Mouse (Mus musculus) lung, postnatal 0 days (tissue): ENCODE results near the gene Cenpc1. TPM values are rescaled to one million over a fixed set of nuclear protein-coding genes. Genes with fewer than 3 reads are reported as not detected.

Experiments used
- ATAC-seq: fragments of 200-750 bp; cut with Nextera tagmentation; 2 replicates; pipeline ENCODE4 v1.8.0; 2017; ENCODE audit warnings: moderate library complexity
- DNase-seq: peaks from one replicate; pipeline ENCODE4 v3.0.0-alpha.2; 2016; ENCODE audit warnings: low spot score
- H3K27ac ChIP-seq: fragments of 300-500 bp; sonication (generic); 2 replicates; pipeline ENCODE4 v1.5.1; 2014; ENCODE audit warnings: antibody characterized with exemption, mild to moderate bottlenecking, low read length, mixed read lengths
- H3K27me3 ChIP-seq: fragments of 300-500 bp; sonication (generic); replicated peaks from 2 replicates; pipeline ENCODE4 v1.6.1; 2014; ENCODE audit warnings: low read length, mixed read lengths; ENCODE audit not compliant: insufficient read depth
- H3K36me3 ChIP-seq: fragments of 300-500 bp; sonication (generic); 2 replicates; pipeline ENCODE4 v1.6.1; 2014; ENCODE audit warnings: low read length, mixed read lengths; ENCODE audit not compliant: insufficient read depth
- H3K4me1 ChIP-seq: fragments of 300-500 bp; sonication (generic); 2 replicates; pipeline ENCODE4 v1.6.1; 2014; ENCODE audit warnings: antibody characterized with exemption, low read depth, low read length, mixed read lengths; ENCODE audit not compliant: insufficient read depth
- H3K4me2 ChIP-seq: fragments of 300-500 bp; sonication (generic); replicated peaks from 2 replicates; pipeline ENCODE4 v1.6.1; 2014; ENCODE audit warnings: low read depth, mild to moderate bottlenecking, low read length, moderate library complexity, mixed read lengths
- H3K4me3 ChIP-seq: fragments of 300-500 bp; sonication (generic); 2 replicates; pipeline ENCODE4 v1.5.1; 2014; ENCODE audit warnings: low read depth, low read length
- H3K9ac ChIP-seq: fragments of 300-500 bp; sonication (generic); replicated peaks from 2 replicates; pipeline ENCODE4 v1.6.1; 2014; ENCODE audit warnings: low read depth, mild to moderate bottlenecking
- H3K9me3 ChIP-seq: fragments of 300-500 bp; sonication (generic); 2 replicates; pipeline ENCODE4 v1.6.1; 2016; ENCODE audit warnings: low read length, mixed read lengths
- CTCF ChIP-seq: IDR thresholded peaks from 2 replicates; pipeline ENCODE4 v1.5.1; 2016; ENCODE audit warnings: antibody characterized with exemption, mild to moderate bottlenecking
- EP300 ChIP-seq: IDR thresholded peaks from 2 replicates; pipeline ENCODE4 v1.6.1; 2016; ENCODE audit warnings: antibody characterized with exemption, mild to moderate bottlenecking, control low read depth
- WGBS: fragments of 180-500 bp; shearing (Covaris S2); extraction: QIAGEN DNeasy Blood & Tissue Kit; methylation state at CpG from one replicate; pipeline ENCODE4 v1.1.7; 2014; 5-methylcytosine and 5-hydroxymethylcytosine counted together
- polyA plus RNA-seq: library from polyadenylated mRNA; unstranded; fragments of >200 nt; fragmentation: Nextera tagmentation; extraction: Ambion mirVana; gene quantifications from 2 replicates; pipeline ENCODE4 v1.2.1, GENCODE M21; 2015

Gene Cenpc1
- polyA plus RNA-seq, 1 experiment from 2014 or later, result 10.1 TPM

DNA sequence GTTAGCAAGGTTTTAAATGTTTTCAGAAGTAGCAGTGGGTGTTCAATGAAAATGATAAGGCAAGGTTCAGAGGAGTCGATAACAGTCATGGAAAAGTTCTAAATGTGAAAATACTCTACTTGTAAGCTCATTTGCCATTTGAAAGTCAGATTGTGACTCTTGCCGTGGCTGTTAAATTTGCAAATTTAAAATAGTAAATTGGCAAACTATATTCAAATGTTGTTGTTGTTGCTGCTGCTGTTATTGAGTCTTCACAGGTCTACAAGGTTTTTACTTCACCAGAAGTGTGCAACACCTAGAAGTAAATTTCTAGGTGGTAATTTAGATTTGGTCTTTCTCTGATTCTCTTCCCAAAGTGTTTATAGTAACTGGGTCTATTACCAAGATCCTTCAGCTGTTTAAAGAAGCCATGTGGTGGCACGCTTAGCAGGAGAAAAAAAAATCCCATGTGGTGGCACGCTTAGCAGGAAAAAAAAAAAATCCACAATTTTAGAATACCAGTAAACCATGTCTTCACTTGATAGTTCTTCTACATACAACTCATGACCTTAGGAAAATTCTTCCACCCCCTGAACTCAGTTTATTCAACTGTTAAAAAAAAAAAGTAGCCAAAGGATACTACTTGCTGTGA is 7.5 kb upstream of the Cenpc1 start:
- no peak for TF ChIP-seq EP300
- TF ChIP-seq CTCF, result no peak
- no peak overlapping the region for H3K4me3 ChIP-seq
- DNase-seq (no peak), ATAC-seq (no peak)
- H3K36me3 ChIP-seq, result no peaks in the 10 kb centered on the region
- H3K4me1 ChIP-seq, result no peaks in the 10 kb centered on the region
- H3K27ac ChIP-seq, result no peak overlapping the region
- no peaks in the 10 kb centered on the region for H3K9me3 ChIP-seq
- no peak overlapping the region for H3K9ac ChIP-seq
- 85% methylated on average over 4 of the region's 4 CpGs for WGBS
- no peaks in the 10 kb centered on the region for H3K27me3 ChIP-seq
- no peak overlapping the region for H3K4me2 ChIP-seq

DNA sequence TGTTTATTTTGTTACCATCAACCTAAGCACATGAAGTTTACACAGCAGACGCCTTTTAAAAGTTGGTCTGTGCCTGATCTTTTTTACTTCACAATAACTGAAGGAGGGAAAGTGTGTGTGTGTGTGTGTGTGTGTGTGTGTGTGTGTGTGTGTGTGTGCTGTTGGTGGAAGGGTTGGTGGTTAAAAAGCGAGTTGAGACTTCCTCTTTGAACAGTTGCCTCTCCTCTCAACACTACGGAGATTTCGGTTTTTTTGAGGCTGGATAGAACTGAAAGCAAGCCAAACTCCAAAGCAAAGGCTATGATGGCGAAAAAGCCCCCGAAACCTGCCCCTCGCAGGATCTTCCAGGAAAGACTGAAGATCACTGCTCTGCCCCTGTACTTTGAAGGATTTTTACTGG is 6.2 kb upstream of the Cenpc1 start, which contains the start of gene Stap1:
Stap1 (plus strand) TSS at position 209 of the 400 bp plus-strand sequence.
- Histone ChIP-seq H3K36me3 (no peaks in the 10 kb centered on the region), H3K4me2 (no peak within 1 kb of the TSS), H3K9ac (no peak within 1 kb of the TSS), H3K4me1 (no peaks in the 10 kb centered on the region), H3K27me3 (no peaks in the 10 kb centered on the region), H3K27ac (no peak within 1 kb of the TSS), H3K4me3 (no peak within 1 kb of the TSS), H3K9me3 (no peaks in the 10 kb centered on the region)
- ATAC-seq (no peak), DNase-seq (no peak)
- TF ChIP-seq EP300, result no peak
- TF ChIP-seq CTCF, result no peak
- WGBS, result 51% methylated on average over 7 of the region's 7 CpGs

GRCm38 (mm10) chr5:86069121-86069520 is 3.7 kb upstream of the Cenpc1 start:
- Histone ChIP-seq H3K36me3 (no peaks in the 10 kb centered on the region), H3K4me2 (no peak overlapping the region), H3K9ac (no peak overlapping the region), H3K27me3 (no peaks in the 10 kb centered on the region), H3K9me3 (no peaks in the 10 kb centered on the region), H3K27ac (no peak overlapping the region), H3K4me1 (0 out of 2 replicates have a peak, but pooled peaks cover 4% of the 10 kb centered on the region), H3K4me3 (no peak overlapping the region)
- no peak for DNase-seq
- no peak for TF ChIP-seq EP300
- ATAC-seq, result no peak
- 75% methylated on average over 6 of the region's 6 CpGs for WGBS

- DNase-seq (no peak), ATAC-seq (no peak)
- Histone ChIP-seq H3K36me3 (no peaks in the 10 kb centered on the region), H3K4me3 (no peak overlapping the region), H3K27ac (no peak overlapping the region), H3K27me3 (no peaks in the 10 kb centered on the region), H3K4me1 (0 out of 2 replicates have a peak, but pooled peaks cover 4% of the 10 kb centered on the region), H3K9ac (no peak overlapping the region), H3K9me3 (no peaks in the 10 kb centered on the region), H3K4me2 (no peak overlapping the region)
- no peak for TF ChIP-seq CTCF
- TF ChIP-seq EP300, result no peak
- 62% methylated on average over 3 of the region's 3 CpGs for WGBS
These were observed 3.1 kb upstream of the Cenpc1 start for GRCm38 (mm10) chr5:86068451-86068850.

- TF ChIP-seq CTCF (peak; percentile 84), EP300 (no peak)
- WGBS, result under 1% methylated on average over 17 of the region's 17 CpGs
- ATAC-seq (peak; percentile 18), DNase-seq (peak; percentile 92)
- Histone ChIP-seq H3K4me2 (peak overlapping the region; percentile 69), H3K27ac (no peak overlapping the region), H3K36me3 (no peaks in the 10 kb centered on the region), H3K9me3 (no peaks in the 10 kb centered on the region), H3K27me3 (no peaks in the 10 kb centered on the region), H3K4me1 (0 out of 2 replicates have a peak, but pooled peaks cover 4% of the 10 kb centered on the region), H3K9ac (peak overlapping the region; percentile 13; the same call in 1 of the 2 replicates), H3K4me3 (peak overlapping the region; percentile 71)
These were observed 1.2 kb upstream of the Cenpc1 start for GRCm38 (mm10) chr5:86066551-86066929.

DNA sequence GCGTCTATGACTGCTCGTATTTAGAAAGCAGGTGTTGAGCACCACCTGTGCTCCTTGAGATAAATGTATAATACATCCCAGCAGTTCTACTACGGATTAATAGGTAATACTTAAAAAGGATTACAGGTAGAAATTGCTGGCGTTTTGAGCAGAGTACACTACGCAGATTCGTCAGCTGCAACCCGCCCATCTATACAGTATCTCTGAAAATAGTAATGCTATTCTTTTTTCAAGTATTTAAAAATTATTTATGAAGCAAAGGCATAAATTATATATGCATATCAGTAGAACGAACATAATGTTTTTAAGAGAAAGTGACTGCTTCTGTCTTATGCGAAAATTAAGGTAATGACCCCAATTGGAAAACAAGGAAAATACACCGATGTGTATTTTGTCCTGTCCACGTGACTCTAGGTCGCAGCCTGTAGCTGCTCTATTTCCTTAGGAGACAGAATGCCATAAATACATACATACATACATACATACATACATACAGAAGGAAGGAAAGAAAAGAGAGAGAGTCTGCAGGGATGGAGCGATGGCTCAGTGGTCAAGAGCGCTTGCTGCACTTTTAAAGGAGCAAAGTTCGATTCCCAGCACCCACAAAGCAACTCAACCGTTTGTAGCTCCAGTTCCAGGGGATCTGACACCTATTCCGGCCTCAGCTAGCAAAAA is 630 bp upstream of the Cenpc1 start:
- 0 out of 2 replicates have a peak, but pooled peaks cover 4% of the 10 kb centered on the region for H3K4me1 ChIP-seq
- under 1% methylated on average over 17 of the region's 17 CpGs for WGBS
- DNase-seq (no peak), ATAC-seq (peak; percentile 24)
- H3K4me3 ChIP-seq, result peak overlapping the region; percentile 71
- H3K27me3 ChIP-seq, result no peaks in the 10 kb centered on the region
- peak overlapping the region; percentile 69 for H3K4me2 ChIP-seq
- TF ChIP-seq CTCF, result no peak
- TF ChIP-seq EP300, result no peak
- no peaks in the 10 kb centered on the region for H3K36me3 ChIP-seq
- 0 out of 2 replicates have a peak overlapping the region, but pooled peaks have one; percentile 16 for H3K9ac ChIP-seq
- H3K9me3 ChIP-seq, result no peaks in the 10 kb centered on the region
- H3K27ac ChIP-seq, result peak overlapping the region; percentile 28; the same call in 1 of the 2 replicates
